Mouse (Mus musculus) hindbrain, embryonic 15.5 days (tissue): ENCODE data around the gene H2-M5. TPM values are rescaled to one million over a fixed set of nuclear protein-coding genes. Genes with fewer than 3 reads are reported as not detected.
"Not testable (repeated sequence)": the region's sequence is repeated elsewhere in the genome, so short reads cannot be mapped to it uniquely, and the experiment has no call there.

Experiments
- ATAC-seq: fragments of 200-750 bp; cut with Nextera tagmentation; 2 replicates; pipeline ENCODE4 v1.8.0; 2017; ENCODE audit warnings: low read depth, moderate number of reproducible peaks, moderate TSS enrichment; ENCODE audit not compliant: low FRiP score
- H3K27ac ChIP-seq: fragments of 300-500 bp; sonication (generic); replicated peaks from 2 replicates; pipeline ENCODE4 v1.5.1; 2015; ENCODE audit warnings: mild to moderate bottlenecking, inconsistent platforms
- H3K27me3 ChIP-seq: fragments of 300-500 bp; sonication (generic); 2 replicates; pipeline ENCODE4 v1.6.1; 2015; ENCODE audit warnings: control low read depth, inconsistent platforms
- H3K36me3 ChIP-seq: fragments of 300-500 bp; sonication (generic); 2 replicates; pipeline ENCODE4 v1.6.1; 2015; ENCODE audit warnings: control low read depth, inconsistent platforms
- H3K4me1 ChIP-seq: fragments of 300-500 bp; sonication (generic); replicated peaks from 2 replicates; pipeline ENCODE4 v1.6.1; 2015; ENCODE audit warnings: control low read depth, inconsistent platforms
- H3K4me2 ChIP-seq: fragments of 300-500 bp; sonication (generic); 2 replicates; pipeline ENCODE4 v1.6.1; 2015; ENCODE audit warnings: moderate library complexity, mild to moderate bottlenecking, inconsistent platforms
- H3K4me3 ChIP-seq: fragments of 300-500 bp; sonication (generic); 2 replicates; pipeline ENCODE4 v1.5.1; 2015; ENCODE audit warnings: mild to moderate bottlenecking, inconsistent platforms
- H3K9ac ChIP-seq: fragments of 300-500 bp; sonication (generic); 2 replicates; pipeline ENCODE4 v1.6.1; 2015; ENCODE audit warnings: inconsistent platforms
- H3K9me3 ChIP-seq: fragments of 300-500 bp; sonication (generic); 2 replicates; pipeline ENCODE4 v1.6.1; 2016; ENCODE audit warnings: control low read depth, inconsistent platforms
- WGBS: fragments of 180-500 bp; shearing (Covaris S2); methylation state at CpG from one replicate; pipeline ENCODE4 v1.1.7; 2015; 5-methylcytosine and 5-hydroxymethylcytosine counted together
- polyA plus RNA-seq: library from polyadenylated mRNA; unstranded; fragments of >200 nt; fragmentation: Nextera tagmentation; extraction: Ambion mirVana; gene quantifications from 2 replicates; pipeline ENCODE4 v1.2.1, GENCODE M21; 2015

The H2-M5 gene
- polyA plus RNA-seq, 1 experiment from 2014 or later = 2.5 TPM

DNA sequence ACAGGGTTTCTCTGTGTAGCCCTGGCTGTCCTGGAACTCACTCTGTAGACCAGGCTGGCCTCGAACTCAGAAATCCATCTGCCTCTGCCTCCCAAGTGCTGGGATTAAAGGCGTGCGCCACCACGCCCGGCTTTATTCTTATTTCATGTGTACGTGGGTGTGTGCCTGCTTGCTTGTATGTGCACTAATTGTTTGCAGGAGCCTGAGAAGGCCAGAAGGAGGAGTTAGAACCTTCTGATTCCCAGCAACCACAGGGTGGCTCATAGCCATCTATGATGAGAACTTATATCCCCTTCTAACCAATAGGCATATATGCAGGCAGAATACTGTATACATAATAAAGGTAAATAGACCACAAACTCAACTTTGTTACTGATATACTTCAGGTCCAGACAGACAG is 1.3 kb upstream of the H2-M5 start:
- not testable (repeated sequence) for H3K4me3 ChIP-seq, ATAC-seq
- WGBS = 96% methylated on average over 6 of the region's 6 CpGs

DNA sequence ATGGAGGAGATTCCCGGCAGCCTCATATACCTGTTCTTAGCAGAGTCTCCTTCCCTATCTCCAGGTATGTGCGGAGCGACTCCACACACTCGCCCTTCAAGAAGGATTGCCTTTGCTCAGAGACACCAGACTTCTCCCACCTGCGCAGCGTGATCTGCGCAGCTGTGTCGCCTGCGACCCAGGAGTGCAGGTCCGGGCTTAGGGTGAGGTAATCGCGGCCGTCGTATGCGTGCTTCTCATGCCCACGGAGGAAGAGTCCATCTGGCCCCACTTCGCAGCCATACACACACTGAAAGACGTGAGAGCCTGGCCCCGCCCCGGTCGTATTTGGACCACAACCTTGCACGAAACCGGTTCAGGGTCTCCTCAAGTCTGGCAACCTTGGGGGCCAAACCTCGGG is 862 bp downstream of the H2-M5 start:
- no peak overlapping the region for H3K9ac ChIP-seq
- WGBS = 8% methylated on average over 24 of the region's 24 CpGs
- ATAC-seq = no peak; the same call in 1 of the 2 replicates
- no peak overlapping the region for H3K27ac ChIP-seq
- H3K27me3 ChIP-seq = peaks cover 23% of the 10 kb centered on the region
- peak overlapping the region; percentile 32 for H3K4me2 ChIP-seq
- no peaks in the 10 kb centered on the region for H3K9me3 ChIP-seq
- peak overlapping the region; percentile 12 for H3K4me3 ChIP-seq
- H3K36me3 ChIP-seq = no peaks in the 10 kb centered on the region
- no peaks in the 10 kb centered on the region for H3K4me1 ChIP-seq

More for the DNA sequence above, 1.3 kb upstream of the H2-M5 start:
- not testable (repeated sequence) for H3K9ac ChIP-seq, H3K4me1 ChIP-seq, H3K36me3 ChIP-seq, H3K4me2 ChIP-seq, H3K9me3 ChIP-seq, H3K27ac ChIP-seq
- H3K27me3 ChIP-seq = peaks cover 23% of the 10 kb centered on the region

DNA sequence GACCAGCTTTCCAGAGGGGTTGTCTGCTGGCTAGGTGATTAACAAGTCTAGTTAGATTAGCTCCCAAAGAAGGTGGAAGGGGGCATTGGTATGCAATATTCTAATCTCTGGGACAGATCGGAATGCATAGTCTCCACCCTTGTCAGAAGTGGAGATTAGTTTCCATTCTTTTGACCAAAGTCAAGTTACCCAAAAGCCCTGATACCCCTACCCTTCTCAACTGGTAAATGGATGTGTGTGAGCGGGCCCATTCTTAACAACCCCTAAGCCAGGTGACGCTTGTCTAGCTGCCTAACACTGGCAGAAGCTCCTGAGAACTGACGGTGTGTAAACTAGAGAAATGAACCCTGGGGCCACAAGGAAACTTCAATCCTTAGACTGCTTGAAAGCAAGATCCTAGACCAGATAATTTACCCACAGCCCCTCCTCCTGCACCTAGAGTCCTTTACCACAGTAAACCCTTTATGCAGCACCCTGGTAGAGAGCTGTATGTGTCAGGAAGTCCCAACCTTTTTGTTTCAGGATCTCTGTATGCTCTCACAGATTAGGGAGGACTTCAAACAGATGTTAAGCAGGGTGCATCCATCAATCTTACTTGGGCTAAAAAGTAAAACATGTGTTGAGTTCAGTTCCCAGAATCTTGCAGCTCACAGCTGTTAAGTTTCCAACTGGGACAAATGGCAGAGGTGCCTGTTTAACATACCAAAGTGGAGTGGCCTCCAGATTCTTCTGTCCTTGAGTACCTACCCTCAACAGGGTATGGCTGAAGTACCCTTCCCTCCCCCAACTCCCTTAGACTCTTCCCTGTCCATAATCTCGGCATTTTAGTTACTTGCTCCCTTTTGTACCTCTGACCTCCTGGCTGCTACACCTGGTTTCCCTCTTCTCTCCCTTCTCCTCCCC is 6.8 kb downstream of the H2-M5 start:
- WGBS = 50% methylated on average over 5 of the region's 5 CpGs
- no peaks in the 10 kb centered on the region for H3K9me3 ChIP-seq
- no peak overlapping the region for H3K4me2 ChIP-seq
- H3K27ac ChIP-seq = no peak overlapping the region
- H3K36me3 ChIP-seq = no peaks in the 10 kb centered on the region
- no peak overlapping the region for H3K4me3 ChIP-seq
- H3K9ac ChIP-seq = no peak overlapping the region
- no peak for ATAC-seq
- H3K4me1 ChIP-seq = no peaks in the 10 kb centered on the region
- H3K27me3 ChIP-seq = peaks cover 2% of the 10 kb centered on the region

DNA sequence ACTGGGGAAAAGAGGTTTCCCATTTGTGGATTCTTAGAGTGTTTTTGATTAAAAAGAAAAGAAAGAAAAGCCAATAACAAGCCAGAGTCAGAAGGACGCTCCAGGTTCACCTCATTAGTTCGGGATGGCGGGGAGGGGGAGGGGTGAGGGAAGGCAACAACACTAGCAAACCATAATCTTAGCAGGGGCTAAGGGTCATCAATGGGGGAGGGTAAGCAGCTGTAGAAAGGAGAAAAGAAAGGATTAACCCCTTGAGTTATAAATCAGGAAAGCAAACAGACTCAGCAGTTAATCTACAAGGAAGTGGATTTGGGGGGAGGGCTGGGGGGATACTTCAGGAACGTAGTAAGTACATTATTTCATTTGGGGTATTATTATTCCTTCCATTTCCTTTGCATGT is 7.5 kb downstream of the H2-M5 start:
- Histone ChIP-seq H3K9me3 (no peaks in the 10 kb centered on the region), H3K27me3 (no peaks in the 10 kb centered on the region), H3K36me3 (no peaks in the 10 kb centered on the region), H3K4me1 (no peaks in the 10 kb centered on the region), H3K4me2 (no peak overlapping the region), H3K27ac (no peak overlapping the region), H3K9ac (no peak overlapping the region), H3K4me3 (no peak overlapping the region)
- WGBS = 14% methylated on average over 4 of the region's 4 CpGs
- ATAC-seq = no peak

DNA sequence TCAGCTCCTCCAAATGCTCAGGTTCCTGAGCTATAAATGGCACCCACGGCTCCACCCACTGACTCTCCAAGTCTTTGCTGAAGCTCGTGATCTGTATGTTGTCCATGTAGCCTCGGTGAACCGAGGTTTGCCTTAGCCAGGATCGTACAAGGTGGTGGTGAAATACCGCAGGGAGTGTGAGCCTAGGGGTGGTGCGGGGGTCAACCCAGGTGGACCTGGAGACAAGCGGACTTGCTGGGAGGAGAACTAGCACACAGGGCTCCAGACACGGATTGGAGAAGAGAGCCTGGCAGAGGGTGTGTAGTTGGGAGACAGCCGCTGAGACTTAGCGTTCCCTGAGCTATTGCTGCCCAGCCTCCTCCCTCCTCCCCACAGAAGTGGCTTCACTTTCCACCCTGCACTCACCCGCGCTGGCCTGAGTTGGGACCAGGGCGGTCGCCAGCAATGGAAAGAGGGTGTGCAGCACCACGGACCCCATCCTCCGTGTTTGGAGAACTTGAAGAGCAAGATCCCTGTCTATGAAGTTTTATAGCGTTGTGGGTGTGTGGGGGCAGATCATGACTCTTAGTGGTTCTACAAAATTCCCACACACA is 8.0 kb downstream of the H2-M5 start, which contains the start of gene 2410137M14Rik:
2410137M14Rik (minus strand) TSS at position 17 of the 593 bp plus-strand sequence.
- 18% methylated on average over 18 of the region's 18 CpGs for WGBS

DNA sequence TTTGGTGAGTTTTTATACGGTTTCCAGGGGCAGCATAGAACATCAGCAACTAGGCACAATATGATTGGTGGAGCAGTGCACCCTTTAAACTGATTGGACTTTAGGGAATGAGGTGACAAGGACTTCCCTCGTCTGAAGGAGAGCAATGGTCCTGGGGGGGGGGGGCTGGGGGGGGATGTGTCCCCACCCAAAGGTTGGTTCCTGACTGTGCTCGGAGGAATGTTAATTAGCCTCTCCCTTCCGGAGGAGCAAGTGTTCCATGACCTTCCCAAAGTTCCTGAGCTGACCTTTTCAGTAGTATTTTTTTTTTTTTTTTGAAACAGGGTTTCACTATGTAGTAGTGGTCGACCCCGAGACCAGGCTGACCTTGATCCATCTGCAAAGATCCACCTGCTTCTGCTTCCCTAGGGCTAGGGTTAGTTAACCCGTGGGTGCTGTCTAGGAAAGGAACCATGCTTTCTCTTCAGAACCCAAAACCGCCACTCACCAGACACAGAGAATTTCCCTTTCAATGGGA is 16.0 kb downstream of the H2-M5 start:
- Histone ChIP-seq H3K27me3 (no peaks in the 10 kb centered on the region), H3K4me1 (no peaks in the 10 kb centered on the region), H3K9ac (no peak overlapping the region), H3K4me3 (no peak overlapping the region), H3K4me2 (no peak overlapping the region), H3K36me3 (no peaks in the 10 kb centered on the region), H3K9me3 (no peaks in the 10 kb centered on the region), H3K27ac (no peak overlapping the region)
- ATAC-seq = no peak
- 81% methylated on average over 8 of the region's 8 CpGs for WGBS

More for the DNA sequence above, 8.0 kb downstream of the H2-M5 start, which contains the start of gene 2410137M14Rik:
- Histone ChIP-seq H3K4me2 (0 out of 2 replicates have a peak within 1 kb of the TSS, but pooled peaks have one; percentile 9), H3K27me3 (no peaks in the 10 kb centered on the region), H3K4me1 (no peaks in the 10 kb centered on the region), H3K4me3 (no peak within 1 kb of the TSS), H3K9ac (no peak within 1 kb of the TSS), H3K9me3 (no peaks in the 10 kb centered on the region), H3K27ac (no peak within 1 kb of the TSS), H3K36me3 (no peaks in the 10 kb centered on the region)
- ATAC-seq = no peak

DNA sequence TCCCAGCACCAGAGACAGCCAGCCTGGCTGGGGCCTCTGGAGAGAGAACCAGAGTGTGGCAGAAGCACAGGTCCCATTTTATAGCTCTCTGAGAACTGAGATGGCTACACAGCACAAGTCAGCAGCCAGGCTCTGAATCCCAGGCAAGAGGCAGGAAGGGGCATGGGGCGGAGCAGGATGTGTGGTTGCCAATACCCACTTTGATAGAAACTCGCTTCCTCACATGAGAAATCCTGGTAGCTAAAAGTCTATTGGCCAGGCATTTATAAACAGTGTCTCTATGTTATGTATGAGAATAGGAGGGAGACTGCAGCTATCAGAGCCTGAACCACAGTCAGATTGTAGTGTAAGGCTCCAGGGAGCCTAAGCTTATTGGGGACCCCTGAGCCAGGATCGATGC is 16.5 kb downstream of the H2-M5 start:
- H3K4me1 ChIP-seq = no peaks in the 10 kb centered on the region
- no peaks in the 10 kb centered on the region for H3K9me3 ChIP-seq
- no peaks in the 10 kb centered on the region for H3K36me3 ChIP-seq
- H3K27ac ChIP-seq = no peak overlapping the region
- H3K27me3 ChIP-seq = no peaks in the 10 kb centered on the region
- no peak overlapping the region for H3K4me2 ChIP-seq
- no peak overlapping the region for H3K4me3 ChIP-seq
- no peak overlapping the region for H3K9ac ChIP-seq
- no peak for ATAC-seq
- WGBS = 87% methylated on average over 3 of the region's 3 CpGs

DNA sequence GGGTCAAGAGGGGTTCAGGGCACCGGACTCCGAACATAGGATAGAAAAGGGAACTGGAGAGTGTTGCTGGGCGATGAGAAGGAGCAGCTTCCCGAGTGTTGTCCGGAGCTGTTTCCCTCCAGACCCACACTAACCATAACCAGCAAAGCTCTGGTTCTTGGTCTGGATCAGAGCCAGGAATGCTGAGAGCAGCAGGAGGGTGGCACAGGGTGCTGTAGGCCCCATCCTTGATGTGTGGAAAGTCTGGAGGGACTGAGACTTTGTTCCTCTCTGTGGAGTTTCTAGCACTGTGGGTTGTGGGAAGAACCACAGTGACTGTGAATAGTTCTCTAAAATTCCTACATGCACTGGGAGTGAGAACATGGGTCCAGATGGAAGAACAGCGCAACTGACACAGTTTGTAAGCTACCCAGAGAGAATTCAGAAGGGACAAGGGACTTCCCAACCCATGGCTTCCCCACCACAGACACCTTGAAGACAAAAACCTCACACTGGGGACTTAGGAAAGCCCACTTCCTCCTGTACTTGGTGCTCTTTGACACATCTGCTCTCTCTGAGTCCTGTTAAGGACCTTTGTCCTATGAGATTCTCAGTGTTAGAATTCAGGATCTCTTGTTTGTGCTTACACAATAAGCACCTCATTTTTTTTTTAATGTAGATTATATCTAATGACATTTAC is 18.0 kb downstream of the H2-M5 start:
- Histone ChIP-seq H3K9ac (no peak overlapping the region), H3K4me1 (no peaks in the 10 kb centered on the region), H3K4me2 (no peak overlapping the region), H3K9me3 (no peaks in the 10 kb centered on the region), H3K27ac (no peak overlapping the region), H3K27me3 (no peaks in the 10 kb centered on the region), H3K4me3 (no peak overlapping the region), H3K36me3 (no peaks in the 10 kb centered on the region)
- no peak for ATAC-seq
- WGBS = 89% methylated on average over 6 of the region's 6 CpGs

DNA sequence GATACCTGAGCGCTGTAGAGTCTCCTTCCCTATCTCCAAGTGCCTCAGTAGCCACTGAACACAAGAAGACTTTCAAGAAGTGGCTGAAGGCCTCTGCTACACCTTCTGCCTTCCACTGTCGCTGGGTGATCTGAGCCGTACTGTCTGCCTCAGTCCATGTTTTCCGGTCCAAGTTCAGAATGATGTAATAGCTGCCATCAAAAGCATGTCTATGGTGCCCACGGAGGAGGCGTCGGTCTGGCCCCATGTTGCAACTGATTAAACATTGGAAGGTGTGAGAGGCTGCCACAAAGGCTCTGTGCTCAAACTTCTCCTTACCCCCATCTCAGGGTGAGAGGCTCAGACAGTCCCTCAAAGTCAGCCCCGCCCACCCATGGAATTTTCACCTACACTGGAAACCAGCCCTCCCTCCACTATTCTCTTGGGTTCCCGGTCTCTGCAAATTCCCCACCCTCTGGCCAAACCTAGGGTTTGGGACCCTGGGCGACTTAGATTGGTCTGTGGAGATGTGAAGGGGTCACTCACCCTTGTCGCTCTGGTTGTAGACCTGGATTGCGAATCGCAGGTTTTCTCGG is 18.9 kb downstream of the H2-M5 start:
- H3K27ac ChIP-seq = no peak overlapping the region
- 89% methylated on average over 14 of the region's 14 CpGs for WGBS
- H3K36me3 ChIP-seq = no peaks in the 10 kb centered on the region
- H3K27me3 ChIP-seq = no peaks in the 10 kb centered on the region
- H3K4me1 ChIP-seq = no peaks in the 10 kb centered on the region
- H3K9me3 ChIP-seq = no peaks in the 10 kb centered on the region
- no peak overlapping the region for H3K4me2 ChIP-seq
- no peak overlapping the region for H3K4me3 ChIP-seq
- no peak overlapping the region for H3K9ac ChIP-seq
- ATAC-seq = no peak

DNA sequence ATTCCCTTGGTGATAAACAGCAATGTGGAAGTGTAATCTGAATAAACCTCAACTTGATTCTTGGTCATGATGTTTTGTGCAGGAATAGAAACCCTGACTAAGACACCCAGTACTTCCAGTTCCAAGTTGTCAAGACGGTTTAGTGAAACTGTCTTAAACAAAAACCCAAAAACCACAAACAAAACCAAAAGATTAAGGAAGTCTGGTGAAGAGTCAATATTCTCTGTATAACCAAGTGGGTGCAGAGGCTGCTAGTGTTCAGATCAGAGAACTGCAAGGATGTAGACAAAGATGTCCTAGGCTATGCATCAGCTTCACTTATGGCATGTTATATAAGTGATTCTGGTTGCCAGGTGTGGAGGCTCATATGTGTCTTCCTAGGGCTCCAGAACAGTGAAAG is 22.5 kb downstream of the H2-M5 start:
- no peak overlapping the region for H3K27ac ChIP-seq
- H3K4me1 ChIP-seq = no peaks in the 10 kb centered on the region
- H3K4me2 ChIP-seq = no peak overlapping the region
- no peak for ATAC-seq
- H3K4me3 ChIP-seq = no peak overlapping the region
- H3K9me3 ChIP-seq = no peaks in the 10 kb centered on the region
- H3K36me3 ChIP-seq = no peaks in the 10 kb centered on the region
- WGBS = 91% methylated on average over 1 of the region's 1 CpGs
- H3K27me3 ChIP-seq = no peaks in the 10 kb centered on the region
- H3K9ac ChIP-seq = no peak overlapping the region

DNA sequence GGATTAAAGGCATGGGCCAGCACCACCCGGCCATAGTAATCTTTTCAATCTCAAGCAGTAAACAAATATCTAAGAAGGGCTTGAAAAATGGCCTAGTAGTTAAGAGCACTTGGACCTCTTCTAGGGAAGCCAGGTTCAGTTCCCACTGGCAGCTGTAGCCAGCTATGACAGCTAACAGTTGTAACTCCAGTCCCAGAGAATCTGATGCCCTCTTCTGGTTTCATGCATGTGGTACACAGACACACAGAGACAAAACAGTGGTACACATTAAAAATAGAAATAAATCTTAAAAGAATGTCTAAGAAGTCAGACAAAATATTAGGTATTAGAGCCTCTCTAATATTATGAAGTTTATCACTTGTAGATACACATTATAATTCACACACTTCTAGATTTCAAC is 28.2 kb downstream of the H2-M5 start:
- no peak overlapping the region for H3K4me2 ChIP-seq
- WGBS = 72% methylated on average over 1 of the region's 1 CpGs
- H3K27ac ChIP-seq = no peak overlapping the region
- H3K4me1 ChIP-seq = peaks cover 23% of the 10 kb centered on the region
- no peak overlapping the region for H3K4me3 ChIP-seq
- no peak overlapping the region for H3K9ac ChIP-seq
- H3K27me3 ChIP-seq = no peaks in the 10 kb centered on the region
- H3K9me3 ChIP-seq = no peaks in the 10 kb centered on the region
- 0 out of 2 replicates have a peak, but pooled peaks cover 5% of the 10 kb centered on the region for H3K36me3 ChIP-seq
- ATAC-seq = no peak
